Mouse (Mus musculus) adrenal gland, postnatal 4 days (tissue): ENCODE results near the gene Evl. TPM values are rescaled to one million over a fixed set of nuclear protein-coding genes. Genes with fewer than 3 reads are reported as not detected.

Experiments
- DNase-seq, 2 experiments: peaks; one replicate each; pipeline ENCODE4 v3.0.0; 2021 to 2022; ENCODE audit warnings: low spot score in 2 of 2, mixed read lengths in 2 of 2
- total RNA-seq, 2 experiments: library from RNA; stranded (reverse); gene quantifications; 2 replicates each; pipeline ENCODE4 v1.2.3; 2021

Gene Evl
- total RNA-seq, 2 experiments from 2014 or later, result 123 to 135 TPM

- DNase-seq, result no peak
These were observed 87.5 kb downstream of the Evl start for GRCm38 (mm10) chr12:108642019-108642418.

- no peak for DNase-seq
These were observed 91.7 kb downstream of the Evl start for GRCm38 (mm10) chr12:108646234-108646633.

- DNase-seq, result no peak
These were observed 93.3 kb downstream of the Evl start for GRCm38 (mm10) chr12:108647784-108648183.

GRCm38 (mm10) chr12:108651053-108651660 lies 96.6 kb downstream of the Evl start:
- DNase-seq, result no peak

GRCm38 (mm10) chr12:108653358-108654335 lies 99.1 kb downstream of the Evl start:
- no peak for DNase-seq

GRCm38 (mm10) chr12:108657350-108657749 lies 102.8 kb downstream of the Evl start:
- peak in 1 of 2 experiments; percentile 37 for DNase-seq

GRCm38 (mm10) chr12:108668606-108669235 lies 114.2 kb downstream of the Evl start:
- DNase-seq, result no peak

GRCm38 (mm10) chr12:108671541-108671940 lies 117.0 kb downstream of the Evl start:
- no peak for DNase-seq

GRCm38 (mm10) chr12:108672908-108673307 lies 118.4 kb downstream of the Evl start:
- no peak for DNase-seq

- DNase-seq, result no peak
These were observed 119.0 kb downstream of the Evl start for GRCm38 (mm10) chr12:108673546-108673945.

- no peak for DNase-seq
These were observed 120.0 kb downstream of the Evl start for GRCm38 (mm10) chr12:108674502-108674901.

- DNase-seq, result no peak
These were observed 120.4 kb downstream of the Evl start for GRCm38 (mm10) chr12:108674916-108675315.

- DNase-seq, result no peak
These were observed 121.3 kb downstream of the Evl start for GRCm38 (mm10) chr12:108675614-108676401.

GRCm38 (mm10) chr12:108677116-108677515 lies 122.6 kb downstream of the Evl start:
- no peak for DNase-seq

GRCm38 (mm10) chr12:108678366-108678765 lies 123.8 kb downstream of the Evl start:
- DNase-seq, result no peak

- DNase-seq, result no peak
These were observed 126.3 kb downstream of the Evl start for GRCm38 (mm10) chr12:108680861-108681260.

GRCm38 (mm10) chr12:108682240-108683023 lies 127.9 kb downstream of the Evl start:
- DNase-seq, result no peak

- DNase-seq, result no peak
These were observed 131.9 kb downstream of the Evl start for GRCm38 (mm10) chr12:108686463-108686862.

- DNase-seq, result no peak
These were observed 132.4 kb downstream of the Evl start for GRCm38 (mm10) chr12:108686926-108687325.

- DNase-seq, result no peak
These were observed 134.6 kb downstream of the Evl start for GRCm38 (mm10) chr12:108689167-108689566.
